Mouse (Mus musculus) heart, adult 2 months (tissue): ENCODE data around the gene Synpo2.

Experiments used
- CTCF ChIP-seq: fragments of 200-600 bp; IDR thresholded peaks from 2 replicates; pipeline ENCODE4 v1.8.1; 2022; ENCODE audit warnings: antibody characterized with exemption, mild to moderate bottlenecking, moderate library complexity
- POLR2A ChIP-seq: fragments of 200-500 bp; IDR thresholded peaks from 2 replicates; pipeline ENCODE4 v1.6.1; 2011; ENCODE audit warnings: mild to moderate bottlenecking, low read depth, low read length, control low read depth; ENCODE audit not compliant: insufficient read depth

- no peak for TF ChIP-seq CTCF
- no peak for TF ChIP-seq POLR2A
Observed at GRCm38 (mm10) chr3:123145942-123146341, 90.0 kb downstream of the Synpo2 start.
